In genomic region chr12:69163586-69163985, GRCm38 (mm10) we compare ENCODE assay signal across 1 mouse cellular context. TPM values are rescaled to one million over a fixed set of nuclear protein-coding genes. Genes with fewer than 3 reads are reported as not detected.
"Had no signal": no experiment of that assay in that cellular context is flagged by ENCODE, and none has a peak within 500 bp of the region (broad histone marks: within the 10 kb centered on the region; RNA-seq: fewer than 3 reads in every experiment).

No protein-coding gene starts in this region.

RNA-seq across cellular contexts. Expression of gene Lrr1, which starts 5.0 kb away (rescaled TPM):
- polyA plus RNA-seq: kidney, adult 2 months had no signal
